Mouse (Mus musculus) forebrain, embryonic 11.5 days (tissue): ENCODE results near the gene Gm30191. TPM values are rescaled to one million over a fixed set of nuclear protein-coding genes. Genes with fewer than 3 reads are reported as not detected.
"Not testable (repeated sequence)": the region's sequence is repeated elsewhere in the genome, so short reads cannot be mapped to it uniquely, and the experiment has no call there.

ENCODE experiments used
- ATAC-seq: fragments of 200-750 bp; cut with Nextera tagmentation; replicated peaks from 2 replicates; pipeline ENCODE4 v1.8.0; 2017; ENCODE audit warnings: moderate TSS enrichment; ENCODE audit not compliant: low FRiP score
- DNase-seq: peaks from one replicate; pipeline ENCODE4 v3.0.0-alpha.2; 2017; ENCODE audit warnings: low spot score
- H3K27ac ChIP-seq: fragments of 300-500 bp; sonication (generic); 2 replicates; pipeline ENCODE4 v1.5.1; 2014; ENCODE audit warnings: low read depth, low read length
- H3K27me3 ChIP-seq: fragments of 300-500 bp; sonication (generic); 2 replicates; pipeline ENCODE4 v1.6.1; 2014; ENCODE audit warnings: mild to moderate bottlenecking, low read length, mixed read lengths; ENCODE audit not compliant: control insufficient read depth, insufficient read depth
- H3K36me3 ChIP-seq: fragments of 300-500 bp; sonication (generic); 2 replicates; pipeline ENCODE4 v1.6.1; 2014; ENCODE audit warnings: mild to moderate bottlenecking, low read length, moderate library complexity, mixed read lengths; ENCODE audit not compliant: control insufficient read depth, insufficient read depth
- H3K4me1 ChIP-seq: fragments of 300-500 bp; sonication (generic); replicated peaks from 2 replicates; pipeline ENCODE4 v1.6.1; 2014; ENCODE audit warnings: low read length, mixed read lengths; ENCODE audit not compliant: control insufficient read depth, insufficient read depth
- H3K4me2 ChIP-seq: fragments of 300-500 bp; sonication (generic); 2 replicates; pipeline ENCODE4 v1.6.1; 2014; ENCODE audit warnings: low read depth, mild to moderate bottlenecking, low read length, moderate library complexity, mixed read lengths; ENCODE audit not compliant: severe bottlenecking
- H3K4me3 ChIP-seq: fragments of 300-500 bp; sonication (generic); 2 replicates; pipeline ENCODE4 v1.5.1; 2014; ENCODE audit warnings: low read depth, low read length
- H3K9ac ChIP-seq: fragments of 300-500 bp; sonication (generic); 2 replicates; pipeline ENCODE4 v1.6.1; 2014; ENCODE audit warnings: low read length
- H3K9me3 ChIP-seq: fragments of 300-500 bp; sonication (generic); 2 replicates; pipeline ENCODE4 v1.6.1; 2016; ENCODE audit warnings: low read length, mixed read lengths; ENCODE audit not compliant: control insufficient read depth
- WGBS: fragments of 180-500 bp; shearing (Covaris S2); extraction: QIAGEN DNeasy Blood & Tissue Kit; methylation state at CpG from one replicate; pipeline ENCODE4 v1.1.7; 2014; 5-methylcytosine and 5-hydroxymethylcytosine counted together
- polyA plus RNA-seq: library from polyadenylated mRNA; unstranded; fragments of >200 nt; fragmentation: Nextera tagmentation; extraction: Ambion mirVana; gene quantifications from 2 replicates; pipeline ENCODE4 v1.2.1, GENCODE M21; 2014

Gm30191 gene
- polyA plus RNA-seq, 1 experiment from 2014 or later = 0.63 TPM

DNA sequence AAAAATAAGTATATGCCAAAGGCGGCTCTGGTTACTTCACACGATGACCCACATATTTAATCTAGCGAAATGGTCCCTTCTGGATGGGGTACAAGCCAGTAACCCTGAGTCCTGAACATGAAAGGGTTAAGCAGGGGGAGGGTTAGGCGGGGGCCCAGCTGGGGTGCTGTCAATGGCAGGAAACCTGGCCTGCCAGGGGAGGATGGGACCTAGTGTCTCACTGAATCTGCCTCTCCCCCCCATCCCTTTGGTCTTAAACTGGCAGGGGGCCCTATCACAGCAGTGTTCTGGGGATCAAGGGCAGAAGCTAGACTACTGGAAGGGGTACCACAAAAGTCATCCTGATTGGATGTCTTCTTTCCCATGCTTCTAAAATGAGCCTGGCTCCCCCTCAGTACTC is 9.1 kb downstream of the Gm30191 start:
- WGBS = 17% methylated on average over 4 of the region's 4 CpGs
- ATAC-seq = no peak
- peaks cover 48% of the 10 kb centered on the region for H3K4me1 ChIP-seq
- no peak overlapping the region for H3K4me3 ChIP-seq
- H3K4me2 ChIP-seq = no peak overlapping the region
- no peaks in the 10 kb centered on the region for H3K36me3 ChIP-seq
- H3K9me3 ChIP-seq = no peaks in the 10 kb centered on the region
- H3K9ac ChIP-seq = no peak overlapping the region; the same call in 1 of the 2 replicates
- no peak for DNase-seq
- H3K27ac ChIP-seq = no peak overlapping the region
- H3K27me3 ChIP-seq = peaks cover 34% of the 10 kb centered on the region

DNA sequence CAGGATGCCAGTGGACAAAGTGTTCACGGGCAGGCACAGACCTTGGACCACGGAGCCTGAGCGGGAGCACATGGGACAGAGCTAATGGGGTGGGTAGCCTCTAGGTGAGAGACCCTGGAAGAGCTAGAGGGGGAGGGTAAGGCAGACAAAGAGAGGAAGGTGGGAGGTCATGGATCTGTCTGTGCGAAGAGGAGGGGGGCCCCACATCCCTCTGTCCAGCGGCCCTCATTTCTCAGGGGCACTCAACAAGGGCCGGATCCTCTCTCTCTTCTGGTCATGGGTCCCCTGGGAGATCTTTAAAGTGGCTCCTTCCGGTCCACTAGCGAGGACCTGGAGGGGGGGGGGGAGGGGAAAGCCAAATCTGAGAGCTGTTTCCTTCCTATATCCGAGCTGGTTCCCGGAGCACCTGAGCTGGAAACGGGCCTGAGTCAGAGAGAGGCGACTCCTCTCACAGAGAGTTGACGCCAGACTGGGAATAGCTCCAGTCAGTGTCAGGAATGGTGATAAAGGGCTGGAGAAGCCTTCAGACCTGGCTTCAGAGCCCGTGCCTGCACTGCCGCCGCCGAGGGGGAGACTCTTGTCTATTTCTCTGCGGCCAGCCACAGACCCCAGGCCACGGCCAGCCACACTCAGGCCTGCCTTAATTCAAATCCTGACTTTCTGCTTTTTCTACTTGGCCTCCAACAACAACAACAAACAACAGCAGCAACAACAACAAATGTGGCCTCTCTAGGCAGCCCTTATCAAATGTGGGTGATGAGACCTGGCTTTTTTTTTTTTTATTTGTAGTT is 9.9 kb downstream of the Gm30191 start:
- 6% methylated on average over 18 of the region's 19 CpGs for WGBS
- H3K4me2 ChIP-seq = no peak overlapping the region
- no peak overlapping the region; the same call in 1 of the 2 replicates for H3K27ac ChIP-seq
- ATAC-seq (no peak; the same call in 1 of the 2 replicates), DNase-seq (no peak)
- no peaks in the 10 kb centered on the region for H3K36me3 ChIP-seq
- H3K9me3 ChIP-seq = no peaks in the 10 kb centered on the region
- H3K4me1 ChIP-seq = peaks cover 41% of the 10 kb centered on the region
- H3K4me3 ChIP-seq = no peak overlapping the region
- peak overlapping the region; percentile 13; the same call in 1 of the 2 replicates for H3K9ac ChIP-seq
- H3K27me3 ChIP-seq = peaks cover 26% of the 10 kb centered on the region

DNA sequence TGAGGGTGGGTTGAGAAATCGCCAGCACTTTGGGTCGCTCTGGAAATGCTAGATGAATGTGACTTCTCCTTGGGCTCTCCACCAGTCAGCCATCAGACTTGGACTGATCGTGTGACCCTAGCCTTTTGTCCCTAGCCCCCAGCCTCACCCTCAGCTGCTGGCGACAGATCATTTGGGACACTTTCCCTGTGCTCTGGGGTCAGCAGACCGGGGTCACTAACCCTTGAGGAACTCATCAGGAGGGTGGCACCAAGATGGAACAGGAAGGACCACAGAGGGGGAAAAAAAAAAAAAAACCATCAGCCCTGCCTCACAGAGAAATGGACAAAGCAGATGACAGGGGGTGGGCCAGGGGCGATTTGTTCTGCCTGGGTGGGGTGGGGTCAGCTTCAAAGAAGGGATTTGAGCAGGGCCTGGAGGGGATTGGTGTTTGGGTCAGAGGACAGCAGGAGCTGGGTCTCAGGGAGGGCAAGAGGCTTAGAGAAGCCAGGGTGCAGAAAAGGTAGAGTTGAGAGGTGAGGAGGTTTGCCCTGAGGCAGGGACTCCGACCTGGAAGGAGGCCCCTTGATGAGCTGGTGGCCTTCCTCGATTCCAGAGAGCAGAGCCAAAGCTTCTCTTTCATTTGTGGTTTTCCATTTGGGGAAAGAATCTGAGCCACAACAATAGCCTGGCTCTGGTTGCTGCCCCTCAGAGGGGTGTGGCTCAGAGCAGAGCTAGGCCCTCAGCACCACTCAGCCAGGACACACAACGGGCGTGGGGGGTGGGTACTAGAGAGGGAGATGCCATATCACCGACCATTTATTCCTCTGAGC is 10.7 kb downstream of the Gm30191 start:
- no peak overlapping the region; the same call in 1 of the 2 replicates for H3K27ac ChIP-seq
- peak overlapping the region; percentile 13; the same call in 1 of the 2 replicates for H3K9ac ChIP-seq
- no peak overlapping the region for H3K4me3 ChIP-seq
- DNase-seq (no peak), ATAC-seq (no peak)
- H3K27me3 ChIP-seq = peaks cover 18% of the 10 kb centered on the region
- WGBS = 7% methylated on average over 11 of the region's 11 CpGs
- peaks cover 34% of the 10 kb centered on the region for H3K4me1 ChIP-seq
- no peaks in the 10 kb centered on the region for H3K36me3 ChIP-seq
- H3K9me3 ChIP-seq = no peaks in the 10 kb centered on the region
- no peak overlapping the region for H3K4me2 ChIP-seq

DNA sequence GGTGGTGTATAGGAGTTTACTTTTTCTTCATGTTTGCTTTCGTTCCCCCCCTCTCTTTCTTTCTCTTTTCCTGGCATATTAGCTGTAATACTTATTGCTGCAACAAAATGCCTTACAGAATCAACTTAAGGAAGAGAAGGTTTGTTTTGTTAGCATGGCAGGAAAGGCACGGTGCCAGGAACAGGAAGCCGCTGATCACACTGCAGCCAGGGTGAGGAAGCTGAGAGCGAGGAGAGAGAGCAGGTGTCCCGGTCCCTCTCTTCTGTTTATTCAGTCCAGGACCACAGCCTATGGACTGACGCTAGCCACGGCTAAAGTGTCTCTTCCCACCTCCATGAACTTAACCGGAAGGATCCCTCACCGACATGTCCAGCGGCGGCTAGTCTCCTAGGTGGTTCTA is 11.6 kb downstream of the Gm30191 start:
- ATAC-seq (no peak), DNase-seq (no peak)
- H3K4me1 ChIP-seq = peaks cover 26% of the 10 kb centered on the region
- peaks cover 9% of the 10 kb centered on the region for H3K27me3 ChIP-seq
- no peaks in the 10 kb centered on the region for H3K9me3 ChIP-seq
- H3K36me3 ChIP-seq = no peaks in the 10 kb centered on the region
- H3K9ac ChIP-seq = no peak overlapping the region
- H3K4me3 ChIP-seq = no peak overlapping the region
- WGBS = 68% methylated on average over 11 of the region's 11 CpGs
- H3K4me2 ChIP-seq = no peak overlapping the region
- no peak overlapping the region for H3K27ac ChIP-seq

DNA sequence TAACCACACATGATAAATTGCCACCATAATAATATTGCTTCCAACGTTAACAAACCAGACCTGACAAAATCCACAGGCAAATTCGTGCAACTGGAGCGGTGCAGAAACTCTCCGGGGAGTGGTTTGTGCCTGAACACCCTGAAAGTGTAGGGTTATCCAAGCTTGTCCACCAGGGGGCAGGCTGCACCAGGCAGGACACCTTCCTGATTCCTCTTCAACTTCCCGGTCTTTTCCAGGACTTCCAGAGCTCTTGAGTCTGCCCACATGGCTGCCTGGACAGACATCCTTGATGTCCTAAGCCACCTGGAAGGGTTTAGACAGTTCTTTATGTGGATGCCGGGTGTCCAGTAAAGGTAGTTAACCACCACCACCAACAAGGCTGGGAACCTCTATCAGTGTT is 16.5 kb downstream of the Gm30191 start:
- no peak overlapping the region for H3K27ac ChIP-seq
- no peak for ATAC-seq
- H3K9me3 ChIP-seq = no peaks in the 10 kb centered on the region
- WGBS = 39% methylated on average over 6 of the region's 6 CpGs
- H3K9ac ChIP-seq = no peak overlapping the region
- H3K27me3 ChIP-seq = no peaks in the 10 kb centered on the region
- H3K4me3 ChIP-seq = no peak overlapping the region
- no peaks in the 10 kb centered on the region for H3K4me1 ChIP-seq
- no peaks in the 10 kb centered on the region for H3K36me3 ChIP-seq
- DNase-seq = peak; percentile 80
- H3K4me2 ChIP-seq = no peak overlapping the region

DNA sequence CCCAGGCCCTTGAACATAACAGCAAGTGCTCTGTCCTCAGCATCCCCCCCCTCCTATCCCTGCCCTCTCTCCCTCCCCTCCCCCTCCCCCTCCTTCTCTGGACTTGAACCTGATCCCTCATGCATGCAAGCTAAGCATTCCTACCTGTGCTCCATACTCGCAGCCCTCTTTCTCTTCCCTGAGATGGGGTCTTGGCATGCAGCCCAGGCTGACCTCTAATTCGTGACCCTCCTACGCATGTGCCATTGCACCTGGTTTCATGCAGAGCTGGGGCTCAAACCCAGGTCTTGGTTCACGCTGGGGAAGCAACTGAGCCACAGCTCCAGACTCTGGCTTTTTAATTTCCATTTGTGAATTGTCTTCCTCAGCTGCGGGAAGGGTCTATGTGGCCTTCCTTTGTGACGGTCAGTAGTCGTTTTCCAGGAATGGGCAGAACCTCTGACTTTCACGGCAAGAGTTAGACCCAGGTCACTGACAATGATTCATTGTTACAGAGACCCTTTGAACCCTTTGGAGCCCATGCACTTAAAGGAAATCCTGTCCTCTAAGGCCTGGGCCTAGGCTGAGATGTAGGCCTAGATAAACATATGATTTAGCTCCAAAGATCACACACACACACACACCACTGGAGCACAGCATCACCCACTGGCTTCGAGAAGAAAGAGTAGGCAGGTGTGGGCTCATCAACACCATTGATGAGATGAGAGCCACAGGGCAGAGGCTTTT is 19.3 kb downstream of the Gm30191 start:
- H3K4me2 ChIP-seq = no peak overlapping the region
- no peak overlapping the region for H3K9ac ChIP-seq
- no peaks in the 10 kb centered on the region for H3K4me1 ChIP-seq
- H3K9me3 ChIP-seq = no peaks in the 10 kb centered on the region
- no peaks in the 10 kb centered on the region for H3K36me3 ChIP-seq
- 69% methylated on average over 9 of the region's 9 CpGs for WGBS
- no peaks in the 10 kb centered on the region for H3K27me3 ChIP-seq
- ATAC-seq (no peak), DNase-seq (no peak)
- no peak overlapping the region for H3K27ac ChIP-seq
- H3K4me3 ChIP-seq = no peak overlapping the region

DNA sequence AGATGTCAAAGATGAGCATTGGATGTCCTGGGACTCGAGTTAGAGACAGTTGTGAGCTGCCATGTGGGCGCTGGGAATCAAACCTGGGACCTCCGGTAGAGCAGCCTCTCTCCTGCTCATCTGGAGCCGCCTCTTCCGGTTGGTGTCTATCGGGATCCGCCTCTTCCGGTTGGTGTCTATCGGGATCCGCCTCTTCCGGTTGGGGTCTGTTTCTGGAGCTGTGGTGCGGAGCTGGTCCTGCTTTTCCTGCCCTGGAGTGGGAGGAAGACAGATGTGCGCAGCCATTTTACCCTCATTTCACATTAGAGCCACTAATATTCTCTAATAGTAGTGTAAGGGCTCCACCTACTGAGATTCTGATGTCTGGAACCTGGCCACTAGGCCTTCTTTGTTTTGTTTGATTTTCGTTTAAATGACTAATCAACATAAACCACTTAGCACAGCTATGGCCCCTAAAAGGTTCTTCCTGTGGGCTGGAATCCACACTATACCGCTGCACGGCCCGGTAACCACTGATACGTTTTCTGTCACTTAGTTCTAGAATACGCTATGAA is 21.4 kb downstream of the Gm30191 start:
- Histone ChIP-seq H3K9ac (no peak overlapping the region), H3K27ac (no peak overlapping the region), H3K4me2 (no peak overlapping the region), H3K4me3 (no peak overlapping the region), H3K36me3 (no peaks in the 10 kb centered on the region), H3K4me1 (no peaks in the 10 kb centered on the region), H3K27me3 (no peaks in the 10 kb centered on the region), H3K9me3 (no peaks in the 10 kb centered on the region)
- no peak for ATAC-seq
- 90% methylated on average over 19 of the region's 19 CpGs for WGBS
- DNase-seq = no peak

DNA sequence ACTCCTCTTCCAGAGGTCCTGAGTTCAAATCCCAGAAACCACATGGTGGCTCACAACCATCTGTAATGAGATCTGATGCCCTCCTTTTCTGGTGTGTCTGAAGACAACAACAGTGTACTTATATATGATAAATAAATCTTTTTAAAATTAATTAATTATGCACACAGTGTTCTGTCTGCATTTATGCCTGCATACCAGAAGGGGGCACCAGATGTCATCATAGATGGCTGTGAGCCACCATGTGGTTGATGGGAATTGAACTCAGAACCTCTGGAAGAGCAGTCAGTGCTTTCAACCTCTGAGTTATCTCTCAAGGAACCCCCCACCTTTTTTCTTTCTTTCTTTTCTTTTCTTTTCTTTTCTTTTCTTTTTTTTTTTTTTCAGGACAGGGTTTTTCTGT is 22.9 kb downstream of the Gm30191 start:
- H3K4me2 ChIP-seq, H3K4me1 ChIP-seq, H3K36me3 ChIP-seq, ATAC-seq, H3K4me3 ChIP-seq, H3K9me3 ChIP-seq, H3K27ac ChIP-seq, DNase-seq, H3K9ac ChIP-seq, H3K27me3 ChIP-seq: not testable (repeated sequence)
